ENCODE assay signal across 8 mouse cellular contexts in the genomic region with DNA sequence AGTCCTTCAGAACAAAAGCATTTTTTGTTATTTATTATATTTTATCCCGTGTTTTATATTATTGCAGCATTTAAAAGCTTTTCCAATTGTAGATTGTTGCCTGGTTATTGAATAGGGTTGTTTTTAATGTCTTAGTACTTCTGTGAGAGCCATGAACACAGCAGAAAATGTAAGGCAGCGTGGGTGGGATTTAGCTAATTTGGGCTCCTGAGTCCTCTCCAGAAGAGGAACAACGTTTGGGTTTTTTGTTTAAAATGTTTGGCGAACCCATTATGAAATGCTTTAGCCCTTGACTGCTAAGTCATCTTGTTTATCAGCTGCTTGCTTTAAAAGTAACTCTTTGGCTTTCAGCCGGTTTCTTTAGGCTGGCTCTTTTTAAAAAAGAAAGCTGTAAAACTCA. TPM values are rescaled to one million over a fixed set of nuclear protein-coding genes. Genes with fewer than 3 reads are reported as not detected.
DNase-seq lines count a peak whose midpoint lies in the region; ATAC-seq and TF ChIP-seq lines count a peak whose summit lies in the region.

No protein-coding gene starts in this region.

- H3K4me3 ChIP-seq in kidney, embryonic 14.5 days (ENCODE audit: low read length) = peak overlapping the region; percentile 72
- H3K4me3 ChIP-seq in MEL (ENCODE audit: control insufficient read depth in 1 of 2, insufficient read depth in 1 of 2, low read depth in 2 of 2, low read length in 2 of 2) (peak overlapping the region; percentile 55 to 77), macrophage (ENCODE audit: inconsistent target) (peak overlapping the region; percentile 79)
- H3K4me3 ChIP-seq in hindbrain, embryonic 10.5 days = peak overlapping the region; percentile 71

- 0 out of 2 replicates have a peak, but pooled peaks cover under 1% of the 10 kb centered on the region for H3K4me1 ChIP-seq in kidney, embryonic 14.5 days (ENCODE audit: control insufficient read depth, insufficient read depth, low read length)
- H3K4me1 ChIP-seq in MEL (ENCODE audit: control insufficient read depth in 1 of 2, insufficient read depth in 2 of 2, low read length in 2 of 2) = peaks cover 3 to 6% of the 10 kb centered on the region in 2 experiments
- H3K4me1 ChIP-seq in hindbrain, embryonic 10.5 days (replicated peaks) = peaks cover 4% of the 10 kb centered on the region; the same call in 1 of the 2 replicates

- peaks cover 6% of the 10 kb centered on the region; the same call in 1 of the 2 replicates for H3K36me3 ChIP-seq in kidney, embryonic 14.5 days (ENCODE audit: control insufficient read depth, insufficient read depth, low read length)
- H3K36me3 ChIP-seq in MEL (ENCODE audit: control insufficient read depth in 1 of 2, insufficient read depth in 2 of 2, low read length in 2 of 2) = peaks cover 16 to 35% of the 10 kb centered on the region in 2 experiments
- peaks cover 27% of the 10 kb centered on the region for H3K36me3 ChIP-seq in hindbrain, embryonic 10.5 days
- H3K36me3 ChIP-seq in macrophage (ENCODE audit: inconsistent target) = 0 out of 2 replicates have a peak, but pooled peaks cover 5% of the 10 kb centered on the region

- no peak for TF ChIP-seq POLR2A in MEL (IDR thresholded peaks at IDR 0.05; ENCODE audit: control insufficient read depth in 1 of 2, insufficient read depth in 1 of 2, low read depth in 1 of 2, low read length in 2 of 2, poor library complexity in 1 of 2)

- no peak for TF ChIP-seq CTCF in MEL (IDR thresholded peaks at IDR 0.05 in 2 of 3, conservative IDR thresholded peaks at IDR 0.05 in 1 of 3; ENCODE audit: control insufficient read depth in 1 of 3, insufficient read depth in 1 of 3, low read depth in 2 of 3, low read length in 3 of 3, poor library complexity in 1 of 3, severe bottlenecking in 1 of 3)

- no peak for DNase-seq in kidney, adult 8-10 months
- DNase-seq in MEL (ENCODE audit: low read depth, low spot score) = peak; percentile 40
- DNase-seq in hindbrain, embryonic 10.5 days (ENCODE audit: low spot score) = no peak
- DNase-seq in frontal cortex, postnatal 14 days (ENCODE audit: low spot score in 2 of 2) = no peak
- no peak for DNase-seq in adrenal gland, postnatal 36 days
- DNase-seq in right cerebral cortex, postnatal 4 days = no peak

- no peaks in the 10 kb centered on the region; the same call in 1 of the 2 replicates for H3K27me3 ChIP-seq in kidney, embryonic 14.5 days (ENCODE audit: control insufficient read depth, insufficient read depth, low read length)
- H3K27me3 ChIP-seq in MEL (ENCODE audit: control insufficient read depth in 1 of 2, insufficient read depth in 2 of 2, low read length in 2 of 2) = no peaks in the 10 kb centered on the region
- peaks cover 29% of the 10 kb centered on the region for H3K27me3 ChIP-seq in hindbrain, embryonic 10.5 days (ENCODE audit: insufficient read depth, poor library complexity, severe bottlenecking)

- peaks cover 44% of the 10 kb centered on the region for H3K79me2 ChIP-seq in MEL (ENCODE audit: control insufficient read depth, insufficient read depth, low read length, poor library complexity)
- H3K79me2 ChIP-seq in macrophage (ENCODE audit: inconsistent target) = peaks cover 72% of the 10 kb centered on the region

- H3K9me3 ChIP-seq in kidney, embryonic 14.5 days (ENCODE audit: control insufficient read depth, low read length) = no peaks in the 10 kb centered on the region
- H3K9me3 ChIP-seq in MEL (replicated peaks; ENCODE audit: insufficient read depth, low read length) = no peaks in the 10 kb centered on the region
- no peaks in the 10 kb centered on the region for H3K9me3 ChIP-seq in hindbrain, embryonic 10.5 days

- peak overlapping the region; percentile 60 for H3K4me2 ChIP-seq in kidney, embryonic 14.5 days (replicated peaks; ENCODE audit: low read depth, low read length)

- no peak for ATAC-seq in kidney, embryonic 14.5 days (ENCODE audit: low FRiP score, low TSS enrichment)

- peak overlapping the region; percentile 79; the same call in 1 of the 2 replicates for H3K9ac ChIP-seq in kidney, embryonic 14.5 days (ENCODE audit: low read depth, low read length)
- H3K9ac ChIP-seq in MEL (ENCODE audit: control insufficient read depth, low read depth, low read length, poor library complexity, severe bottlenecking) = peak overlapping the region; percentile 99

- no peak for TF ChIP-seq RAD21 in MEL (IDR thresholded peaks at IDR 0.05; ENCODE audit: low read depth, low read length)

- no peak for TF ChIP-seq EP300 in MEL (IDR thresholded peaks at IDR 0.05; ENCODE audit: low read depth in 1 of 2, low read length in 2 of 2)

- H3K27ac ChIP-seq in kidney, embryonic 14.5 days (ENCODE audit: low read depth, low read length) = no peak overlapping the region
- H3K27ac ChIP-seq in MEL (ENCODE audit: control insufficient read depth, low read depth, low read length) (peak overlapping the region; percentile 10; the same call in 1 of the 2 replicates), macrophage (peak overlapping the region; percentile 89)
- H3K27ac ChIP-seq in hindbrain, embryonic 10.5 days = peak overlapping the region; percentile 92; the same call in 1 of the 2 replicates

- WGBS in kidney, embryonic 14.5 days = 23% methylated on average over 5 of the region's 5 CpGs
- WGBS in hindbrain, embryonic 10.5 days = 25% methylated on average over 5 of the region's 5 CpGs
- 24% methylated on average over 4 of the region's 5 CpGs for WGBS in macrophage (ENCODE audit: missing documents)

TF ChIP-seq in MEL, 35 proteins besides CTCF, POLR2A, EP300 and RAD21:
- no peak for TF ChIP-seq HCFC1 (IDR thresholded peaks at IDR 0.05; ENCODE audit: low read depth, low read length)
- TF ChIP-seq ETS1 (IDR thresholded peaks at IDR 0.05; ENCODE audit: low read depth, low read length) = 0 out of 2 replicates have a peak, but pooled peaks have one; percentile 44
- TF ChIP-seq MXI1 (IDR thresholded peaks at IDR 0.05; ENCODE audit: low read depth, low read length) = no peak
- no peak for TF ChIP-seq GABPA (IDR thresholded peaks at IDR 0.05; ENCODE audit: low read depth, low read length)
- TF ChIP-seq NRF1 (IDR thresholded peaks at IDR 0.05; ENCODE audit: insufficient read depth, low read depth, low read length, poor library complexity, severe bottlenecking) = no peak
- no peak for TF ChIP-seq JUND (IDR thresholded peaks at IDR 0.05; ENCODE audit: low read depth, low read length)
- no peak for TF ChIP-seq TAL1 (IDR thresholded peaks at IDR 0.05; ENCODE audit: low read length)

RNA-seq across cellular contexts. Expression of a gene that starts 2.2 kb away (rescaled TPM):
- 171 and 225 TPM in 2 replicates for polyA plus RNA-seq in kidney, embryonic 14.5 days (2014; fragmentation: Nextera tagmentation; extraction: Ambion mirVana)
- 20.2 and 28.6 TPM in 2 replicates for total RNA-seq in MEL (2012; rRNA removed)
- polyA plus RNA-seq in MEL (2012; ENCODE audit: insufficient read depth in 1 of 2, insufficient read length in 2 of 2, low read depth in 1 of 2, low replicate concordance in 2 of 2, missing spikeins in 1 of 2) (10 to 100 TPM in 1 of 2 experiments, not detected in 1; 41.2 TPM), macrophage (2018) (37.6 to 116 TPM (median 41.1 TPM) in 3 replicates)
- 138 and 140 TPM in 2 replicates for polyA plus RNA-seq in hindbrain, embryonic 10.5 days (2016; fragmentation: Nextera tagmentation; extraction: Ambion mirVana)
- total RNA-seq in macrophage (2018; cell fraction: chromatin; rRNA removed) = 1,000 to 10,000 TPM in 3 of 26 experiments, 100 to 1,000 TPM in 23; 736 to 1,252 (median 882) TPM
- total RNA-seq in macrophage (2018; cell fraction: cytosol; rRNA removed) = 10 to 100 TPM in 25 of 26 experiments, 1 to 10 TPM in 1; 10.0 to 66.8 (median 26.4) TPM
- total RNA-seq in macrophage (2018; cell fraction: nucleus; rRNA removed) = 1,000 to 10,000 TPM in 1 of 26 experiments, 100 to 1,000 TPM in 25; 374 to 1,215 (median 634) TPM
- 100 to 1,000 TPM; 144 to 177 TPM for total RNA-seq in adrenal gland, postnatal 36 days (2021)
